ENCODE assay signal across 16 mouse cellular contexts in the genomic region with DNA sequence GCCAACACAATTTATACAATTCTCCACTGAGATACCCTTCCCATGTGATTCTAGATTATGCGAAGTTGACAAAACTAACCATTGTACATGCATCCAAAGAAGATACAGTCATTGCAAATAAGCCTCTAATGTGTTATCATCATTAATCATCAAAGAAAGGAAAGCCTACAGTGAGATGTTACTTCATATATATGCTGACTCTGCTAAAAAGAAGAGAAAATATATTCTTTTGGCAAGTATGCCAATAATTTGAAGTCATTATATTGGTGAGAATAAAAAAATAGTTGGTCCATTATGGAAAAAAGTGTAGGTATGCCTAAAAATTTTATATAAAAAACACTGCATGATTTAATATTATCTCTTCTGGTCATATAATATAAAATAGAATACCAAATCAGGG.
"Had no signal": no experiment of that assay in that cellular context is flagged by ENCODE, and none has a peak within 500 bp of the region (broad histone marks: within the 10 kb centered on the region; RNA-seq: fewer than 3 reads in every experiment).

No protein-coding gene starts in this region.

- H3K27ac ChIP-seq: neural tube, embryonic 12.5 days; neural tube, embryonic 13.5 days; neural tube, embryonic 15.5 days; stomach, embryonic 15.5 days; stomach, postnatal 0 days had no signal

- DNase-seq: right cerebral cortex, adult 18-20 months; right cerebral cortex, postnatal 14 days; right cerebral cortex, postnatal 25 days; right cerebral cortex, postnatal 4 days; spleen, adult 18-20 months; thymus, adult 18-20 months; thymus, adult 2 months; thymus, postnatal 14 days; thymus, postnatal 25 days; thymus, postnatal 36 days; thymus, postnatal 4 days had no signal

- H3K4me2 ChIP-seq: neural tube, embryonic 12.5 days; neural tube, embryonic 13.5 days; neural tube, embryonic 15.5 days; stomach, embryonic 15.5 days had no signal

- H3K36me3 ChIP-seq: neural tube, embryonic 12.5 days; neural tube, embryonic 13.5 days; neural tube, embryonic 15.5 days; stomach, embryonic 15.5 days had no signal

- H3K4me1 ChIP-seq: neural tube, embryonic 12.5 days; neural tube, embryonic 13.5 days; neural tube, embryonic 15.5 days; stomach, embryonic 15.5 days had no signal

- H3K9ac ChIP-seq: neural tube, embryonic 12.5 days; neural tube, embryonic 13.5 days; neural tube, embryonic 15.5 days; stomach, embryonic 15.5 days had no signal

- H3K4me3 ChIP-seq: neural tube, embryonic 12.5 days; neural tube, embryonic 13.5 days; neural tube, embryonic 15.5 days; stomach, embryonic 15.5 days had no signal

- H3K9me3 ChIP-seq: neural tube, embryonic 12.5 days; neural tube, embryonic 13.5 days; neural tube, embryonic 15.5 days; stomach, embryonic 15.5 days had no signal

- H3K27me3 ChIP-seq: neural tube, embryonic 12.5 days; neural tube, embryonic 13.5 days; neural tube, embryonic 15.5 days; stomach, embryonic 15.5 days had no signal
